Mouse (Mus musculus): ENCODE data around the gene Mon2. TPM values are rescaled to one million over a fixed set of nuclear protein-coding genes. Genes with fewer than 3 reads are reported as not detected.

Mon2 gene
- polyA plus RNA-seq, 1 experiment from 2014 or later: 32.4 TPM

GRCm38 (mm10) chr10:122989916-122990315 is 86.4 kb downstream of the Mon2 start:
- Histone ChIP-seq H3K36me3 (peaks cover 23% of the 10 kb centered on the region), H3K9ac (no peak overlapping the region), H3K27me3 (no peaks in the 10 kb centered on the region), H3K9me3 (no peaks in the 10 kb centered on the region), H3K27ac (no peak overlapping the region; the same call in 1 of the 2 replicates), H3K4me2 (no peak overlapping the region), H3K4me3 (no peak overlapping the region), H3K4me1 (peaks cover 20% of the 10 kb centered on the region)
- ATAC-seq (ENCODE audit: insufficient number of reproducible peaks, insufficient read depth, low FRiP score, low TSS enrichment, low read depth): no peak
- WGBS: 85% methylated on average over 9 of the region's 9 CpGs

GRCm38 (mm10) chr10:122988372-122988771 is 87.9 kb downstream of the Mon2 start:
- no peak overlapping the region for H3K4me3 ChIP-seq
- no peak overlapping the region for H3K9ac ChIP-seq
- peaks cover 14% of the 10 kb centered on the region for H3K36me3 ChIP-seq
- ATAC-seq (ENCODE audit: insufficient number of reproducible peaks, insufficient read depth, low FRiP score, low TSS enrichment, low read depth): no peak
- no peaks in the 10 kb centered on the region for H3K27me3 ChIP-seq
- no peak overlapping the region for H3K4me2 ChIP-seq
- no peaks in the 10 kb centered on the region for H3K9me3 ChIP-seq
- peaks cover 22% of the 10 kb centered on the region for H3K4me1 ChIP-seq
- H3K27ac ChIP-seq: 0 out of 2 replicates have a peak overlapping the region, but pooled peaks have one; percentile 100
- 82% methylated on average over 7 of the region's 7 CpGs for WGBS

- no peak for ATAC-seq (ENCODE audit: insufficient number of reproducible peaks, insufficient read depth, low FRiP score, low TSS enrichment, low read depth)
- H3K4me2 ChIP-seq: peak overlapping the region; percentile 65
- H3K4me3 ChIP-seq: no peak overlapping the region
- WGBS: 18% methylated on average over 9 of the region's 9 CpGs
- H3K36me3 ChIP-seq: peaks cover 13% of the 10 kb centered on the region
- no peaks in the 10 kb centered on the region for H3K9me3 ChIP-seq
- H3K9ac ChIP-seq: peak overlapping the region; percentile 41
- no peaks in the 10 kb centered on the region for H3K27me3 ChIP-seq
- peak overlapping the region; percentile 100 for H3K27ac ChIP-seq
- peaks cover 28% of the 10 kb centered on the region for H3K4me1 ChIP-seq
Observed at GRCm38 (mm10) chr10:122987671-122988128, 88.6 kb downstream of the Mon2 start.

GRCm38 (mm10) chr10:122986320-122987225 is 89.7 kb downstream of the Mon2 start:
- Histone ChIP-seq H3K27ac (peak overlapping the region; percentile 100), H3K9ac (peak overlapping the region; percentile 100), H3K9me3 (no peaks in the 10 kb centered on the region), H3K27me3 (no peaks in the 10 kb centered on the region), H3K4me2 (peak overlapping the region; percentile 65), H3K36me3 (peaks cover 16% of the 10 kb centered on the region), H3K4me3 (peak overlapping the region; percentile 92), H3K4me1 (peaks cover 28% of the 10 kb centered on the region)
- WGBS: 6% methylated on average over 53 of the region's 54 CpGs
- ATAC-seq (ENCODE audit: insufficient number of reproducible peaks, insufficient read depth, low FRiP score, low TSS enrichment, low read depth): peak; percentile 76

GRCm38 (mm10) chr10:122985515-122986319 is 90.6 kb downstream of the Mon2 start:
- under 1% methylated on average over 53 of the region's 115 CpGs for WGBS
- peak; percentile 81 for ATAC-seq (ENCODE audit: insufficient number of reproducible peaks, insufficient read depth, low FRiP score, low TSS enrichment, low read depth)
- Histone ChIP-seq H3K27ac (peak overlapping the region; percentile 100), H3K4me3 (peak overlapping the region; percentile 92), H3K4me2 (peak overlapping the region; percentile 65), H3K9ac (peak overlapping the region; percentile 100), H3K4me1 (peaks cover 28% of the 10 kb centered on the region), H3K36me3 (peaks cover 17% of the 10 kb centered on the region), H3K27me3 (no peaks in the 10 kb centered on the region), H3K9me3 (no peaks in the 10 kb centered on the region)

GRCm38 (mm10) chr10:122985252-122985514 is 91.1 kb downstream of the Mon2 start:
- Histone ChIP-seq H3K36me3 (peaks cover 19% of the 10 kb centered on the region), H3K9me3 (no peaks in the 10 kb centered on the region), H3K27me3 (no peaks in the 10 kb centered on the region), H3K4me1 (peaks cover 28% of the 10 kb centered on the region), H3K4me3 (peak overlapping the region; percentile 92), H3K9ac (peak overlapping the region; percentile 100), H3K4me2 (peak overlapping the region; percentile 65), H3K27ac (peak overlapping the region; percentile 100)
- ATAC-seq (ENCODE audit: insufficient number of reproducible peaks, insufficient read depth, low FRiP score, low TSS enrichment, low read depth): no peak
- WGBS: under 1% methylated on average over 37 of the region's 37 CpGs

GRCm38 (mm10) chr10:122984531-122985251 is 91.6 kb downstream of the Mon2 start:
- Histone ChIP-seq H3K4me1 (peaks cover 25% of the 10 kb centered on the region), H3K4me2 (peak overlapping the region; percentile 65), H3K9me3 (no peaks in the 10 kb centered on the region), H3K36me3 (peaks cover 24% of the 10 kb centered on the region), H3K27ac (peak overlapping the region; percentile 100), H3K27me3 (no peaks in the 10 kb centered on the region), H3K9ac (peak overlapping the region; percentile 100), H3K4me3 (peak overlapping the region; percentile 92)
- ATAC-seq (ENCODE audit: insufficient number of reproducible peaks, insufficient read depth, low FRiP score, low TSS enrichment, low read depth): no peak
- 2% methylated on average over 10 of the region's 10 CpGs for WGBS

GRCm38 (mm10) chr10:122983579-122984530 is 92.5 kb downstream of the Mon2 start:
- no peak for ATAC-seq (ENCODE audit: insufficient number of reproducible peaks, insufficient read depth, low FRiP score, low TSS enrichment, low read depth)
- Histone ChIP-seq H3K4me2 (peak overlapping the region; percentile 65), H3K4me1 (peaks cover 24% of the 10 kb centered on the region), H3K4me3 (peak overlapping the region; percentile 92), H3K27me3 (no peaks in the 10 kb centered on the region), H3K9me3 (no peaks in the 10 kb centered on the region), H3K36me3 (peaks cover 30% of the 10 kb centered on the region), H3K27ac (peak overlapping the region; percentile 100), H3K9ac (peak overlapping the region; percentile 100)
- 17% methylated on average over 10 of the region's 10 CpGs for WGBS

- H3K4me1 ChIP-seq: peaks cover 19% of the 10 kb centered on the region
- H3K36me3 ChIP-seq: peaks cover 30% of the 10 kb centered on the region
- peak overlapping the region; percentile 92 for H3K4me3 ChIP-seq
- no peaks in the 10 kb centered on the region for H3K9me3 ChIP-seq
- no peaks in the 10 kb centered on the region for H3K27me3 ChIP-seq
- peak overlapping the region; percentile 100 for H3K9ac ChIP-seq
- ATAC-seq (ENCODE audit: insufficient number of reproducible peaks, insufficient read depth, low FRiP score, low TSS enrichment, low read depth): no peak
- H3K27ac ChIP-seq: peak overlapping the region; percentile 100
- 69% methylated on average over 11 of the region's 11 CpGs for WGBS
- H3K4me2 ChIP-seq: peak overlapping the region; percentile 65
Observed at GRCm38 (mm10) chr10:122982909-122983578, 93.3 kb downstream of the Mon2 start.

- H3K4me3 ChIP-seq: no peak overlapping the region
- peak overlapping the region; percentile 22; the same call in 1 of the 2 replicates for H3K27ac ChIP-seq
- H3K36me3 ChIP-seq: peaks cover 30% of the 10 kb centered on the region
- peaks cover 22% of the 10 kb centered on the region for H3K4me1 ChIP-seq
- ATAC-seq (ENCODE audit: insufficient number of reproducible peaks, insufficient read depth, low FRiP score, low TSS enrichment, low read depth): no peak
- no peaks in the 10 kb centered on the region for H3K27me3 ChIP-seq
- H3K4me2 ChIP-seq: no peak overlapping the region
- no peaks in the 10 kb centered on the region for H3K9me3 ChIP-seq
- H3K9ac ChIP-seq: no peak overlapping the region
- 95% methylated on average over 12 of the region's 12 CpGs for WGBS
Observed at GRCm38 (mm10) chr10:122980123-122980522, 96.2 kb downstream of the Mon2 start.
